Comparison of ENCODE assay signal across 9 mouse cellular contexts in the genomic region with DNA sequence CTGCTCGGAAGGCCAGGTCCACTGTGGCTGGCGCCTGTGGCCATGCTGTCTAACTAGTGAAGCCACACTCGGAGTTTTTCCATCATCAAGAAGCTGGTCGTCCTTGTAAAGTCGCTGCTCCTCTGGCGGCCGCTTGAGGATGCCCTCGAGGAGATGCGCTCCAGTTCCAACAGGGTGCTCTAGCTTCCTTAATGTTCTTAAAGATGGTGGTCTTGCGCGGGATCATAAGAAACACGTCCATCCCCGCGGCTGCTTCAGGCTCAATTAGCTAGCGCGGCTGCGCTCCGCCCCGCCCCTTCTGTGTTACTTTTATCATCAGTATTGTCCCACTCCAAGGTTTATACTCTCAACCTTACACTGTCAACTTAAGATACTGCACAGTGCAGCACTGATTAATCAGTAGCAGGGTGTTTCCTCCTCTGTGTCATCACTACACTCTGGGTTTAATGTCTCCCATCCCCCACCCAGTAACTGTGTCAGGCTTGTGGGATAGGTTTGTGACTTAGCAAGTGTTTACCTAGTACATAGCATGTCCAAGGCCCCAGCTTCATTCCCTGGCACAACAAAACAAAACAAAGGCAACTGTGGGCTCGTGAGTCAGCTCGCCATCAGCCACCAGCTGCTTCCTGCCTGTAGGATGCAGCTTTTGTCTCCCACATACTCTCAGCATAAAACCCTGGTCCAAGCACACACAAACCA. TPM values are rescaled to one million over a fixed set of nuclear protein-coding genes. Genes with fewer than 3 reads are reported as not detected.
DNase-seq lines count a peak whose midpoint lies in the region; ATAC-seq lines count a peak whose summit lies in the region.
"Had no signal": no experiment of that assay in that cellular context is flagged by ENCODE, and none has a peak within 500 bp of the region (broad histone marks: within the 10 kb centered on the region; RNA-seq: fewer than 3 reads in every experiment).

No protein-coding gene starts in this region.

- H3K4me3 ChIP-seq in kidney, embryonic 15.5 days (replicated peaks) = no peak overlapping the region
- H3K4me3 ChIP-seq in kidney, embryonic 14.5 days (ENCODE audit: low read length) = no peak overlapping the region
- no peak overlapping the region for H3K4me3 ChIP-seq in forebrain, embryonic 11.5 days (ENCODE audit: low read depth, low read length)
- no peak overlapping the region for H3K4me3 ChIP-seq in midbrain, embryonic 12.5 days
- H3K4me3 ChIP-seq: stomach, embryonic 15.5 days had no signal

- peaks cover 31% of the 10 kb centered on the region for H3K4me1 ChIP-seq in kidney, embryonic 15.5 days
- 0 out of 2 replicates have a peak, but pooled peaks cover 10% of the 10 kb centered on the region for H3K4me1 ChIP-seq in kidney, embryonic 14.5 days (ENCODE audit: control insufficient read depth, insufficient read depth, low read length)
- peaks cover 22% of the 10 kb centered on the region for H3K4me1 ChIP-seq in forebrain, embryonic 11.5 days (replicated peaks; ENCODE audit: control insufficient read depth, insufficient read depth, low read length)
- H3K4me1 ChIP-seq in midbrain, embryonic 12.5 days = peaks cover 49% of the 10 kb centered on the region

- peak; percentile 29; the same call in 1 of the 2 replicates for ATAC-seq in kidney, embryonic 15.5 days (replicated peaks; ENCODE audit: low FRiP score)
- no peak for ATAC-seq in kidney, embryonic 14.5 days (ENCODE audit: low FRiP score, low TSS enrichment)
- peak; percentile 35; the same call in 1 of the 2 replicates for ATAC-seq in forebrain, embryonic 11.5 days (replicated peaks; ENCODE audit: low FRiP score)
- ATAC-seq in midbrain, embryonic 12.5 days (ENCODE audit: low FRiP score, low read depth) = peak; percentile 63

- H3K36me3 ChIP-seq in kidney, embryonic 15.5 days = no peaks in the 10 kb centered on the region
- H3K36me3 ChIP-seq in kidney, embryonic 14.5 days (ENCODE audit: control insufficient read depth, insufficient read depth, low read length) = no peaks in the 10 kb centered on the region
- H3K36me3 ChIP-seq in forebrain, embryonic 11.5 days (ENCODE audit: control insufficient read depth, insufficient read depth, low read length) = no peaks in the 10 kb centered on the region
- H3K36me3 ChIP-seq in midbrain, embryonic 12.5 days = no peaks in the 10 kb centered on the region
- H3K36me3 ChIP-seq: stomach, embryonic 15.5 days had no signal

- no peak overlapping the region for H3K27ac ChIP-seq in kidney, embryonic 15.5 days
- no peak overlapping the region for H3K27ac ChIP-seq in kidney, embryonic 14.5 days (ENCODE audit: low read depth, low read length)
- H3K27ac ChIP-seq in forebrain, embryonic 11.5 days (ENCODE audit: low read depth, low read length) = no peak overlapping the region
- H3K27ac ChIP-seq in midbrain, embryonic 12.5 days (replicated peaks) = peak overlapping the region; percentile 8; the same call in 1 of the 2 replicates
- H3K27ac ChIP-seq: stomach, embryonic 15.5 days had no signal

- DNase-seq in MEL-GATA-1-ER (ENCODE audit: extremely low read depth, low read depth) = peak; percentile 22
- peak; percentile 55 for DNase-seq in forebrain, embryonic 11.5 days (ENCODE audit: low spot score)
- DNase-seq in yolk sac, embryonic 10.5 days (ENCODE audit: low spot score) = peak; percentile 5
- DNase-seq in adrenal gland, postnatal 4 days (ENCODE audit: low spot score in 2 of 2) = no peak
- DNase-seq in cerebellum, adult 11 months = no peak

- H3K9ac ChIP-seq in kidney, embryonic 15.5 days = no peak overlapping the region
- no peak overlapping the region for H3K9ac ChIP-seq in kidney, embryonic 14.5 days (ENCODE audit: low read depth, low read length)
- H3K9ac ChIP-seq in forebrain, embryonic 11.5 days (ENCODE audit: low read length) = no peak overlapping the region
- no peak overlapping the region for H3K9ac ChIP-seq in midbrain, embryonic 12.5 days (replicated peaks)
- H3K9ac ChIP-seq: stomach, embryonic 15.5 days had no signal

- H3K4me2 ChIP-seq in kidney, embryonic 15.5 days = no peak overlapping the region
- no peak overlapping the region for H3K4me2 ChIP-seq in kidney, embryonic 14.5 days (replicated peaks; ENCODE audit: low read depth, low read length)
- no peak overlapping the region for H3K4me2 ChIP-seq in forebrain, embryonic 11.5 days (ENCODE audit: low read depth, low read length, severe bottlenecking)
- no peak overlapping the region for H3K4me2 ChIP-seq in midbrain, embryonic 12.5 days (replicated peaks)
- H3K4me2 ChIP-seq: stomach, embryonic 15.5 days had no signal

- no peaks in the 10 kb centered on the region for H3K9me3 ChIP-seq in kidney, embryonic 15.5 days (replicated peaks)
- H3K9me3 ChIP-seq in kidney, embryonic 14.5 days (ENCODE audit: control insufficient read depth, low read length) = no peaks in the 10 kb centered on the region
- H3K9me3 ChIP-seq in forebrain, embryonic 11.5 days (ENCODE audit: control insufficient read depth, low read length) = no peaks in the 10 kb centered on the region
- H3K9me3 ChIP-seq in midbrain, embryonic 12.5 days = no peaks in the 10 kb centered on the region
- H3K9me3 ChIP-seq: stomach, embryonic 15.5 days had no signal

- WGBS in kidney, embryonic 15.5 days = 74% methylated on average over 21 of the region's 21 CpGs
- WGBS in kidney, embryonic 14.5 days = 72% methylated on average over 21 of the region's 21 CpGs
- WGBS in forebrain, embryonic 11.5 days = 63% methylated on average over 21 of the region's 21 CpGs
- WGBS in midbrain, embryonic 12.5 days = 68% methylated on average over 21 of the region's 21 CpGs

- H3K27me3 ChIP-seq in kidney, embryonic 15.5 days = peaks cover 21% of the 10 kb centered on the region
- H3K27me3 ChIP-seq in kidney, embryonic 14.5 days (ENCODE audit: control insufficient read depth, insufficient read depth, low read length) = peaks cover 10% of the 10 kb centered on the region; the same call in 1 of the 2 replicates
- H3K27me3 ChIP-seq in forebrain, embryonic 11.5 days (ENCODE audit: control insufficient read depth, insufficient read depth, low read length) = peaks cover 9% of the 10 kb centered on the region
- peaks cover 25% of the 10 kb centered on the region for H3K27me3 ChIP-seq in midbrain, embryonic 12.5 days
- H3K27me3 ChIP-seq: stomach, embryonic 15.5 days had no signal

RNA-seq across cellular contexts. Expression of a gene that starts 41.1 kb away (rescaled TPM):
- 19.5 TPM in 2 replicates for polyA plus RNA-seq in kidney, embryonic 15.5 days (2015; fragmentation: Nextera tagmentation; extraction: Ambion mirVana)
- 25.4 and 32.6 TPM in 2 replicates for polyA plus RNA-seq in kidney, embryonic 14.5 days (2014; fragmentation: Nextera tagmentation; extraction: Ambion mirVana)
- 32.3 and 35.0 TPM in 2 replicates for polyA plus RNA-seq in forebrain, embryonic 11.5 days (2014; fragmentation: Nextera tagmentation; extraction: Ambion mirVana)
- polyA plus RNA-seq in midbrain, embryonic 12.5 days (2016; fragmentation: Nextera tagmentation; extraction: Ambion mirVana) = 23.9 and 27.6 TPM in 2 replicates
- total RNA-seq in adrenal gland, postnatal 4 days (2021) = 10 to 100 TPM; 25.2 to 25.5 TPM

Comparison
In these comparisons a context has a peak if more than half of its experiments do, and no peak if none do; other contexts are left out.
1. DNase-seq: peak in MEL-GATA-1-ER (single experiment), forebrain, embryonic 11.5 days (single experiment) and yolk sac, embryonic 10.5 days (single experiment); none in adrenal gland, postnatal 4 days (0 of 2) and cerebellum, adult 11 months (single experiment).